Mouse (Mus musculus): ENCODE results near the gene Sec24c. TPM values are rescaled to one million over a fixed set of nuclear protein-coding genes. Genes with fewer than 3 reads are reported as not detected.
A peak's percentile ranks its signal among the peaks of the same experiment; 100 is the strongest.

The Sec24c gene
- polyA plus RNA-seq, 1 experiment from 2014 or later: 100 TPM

DNA sequence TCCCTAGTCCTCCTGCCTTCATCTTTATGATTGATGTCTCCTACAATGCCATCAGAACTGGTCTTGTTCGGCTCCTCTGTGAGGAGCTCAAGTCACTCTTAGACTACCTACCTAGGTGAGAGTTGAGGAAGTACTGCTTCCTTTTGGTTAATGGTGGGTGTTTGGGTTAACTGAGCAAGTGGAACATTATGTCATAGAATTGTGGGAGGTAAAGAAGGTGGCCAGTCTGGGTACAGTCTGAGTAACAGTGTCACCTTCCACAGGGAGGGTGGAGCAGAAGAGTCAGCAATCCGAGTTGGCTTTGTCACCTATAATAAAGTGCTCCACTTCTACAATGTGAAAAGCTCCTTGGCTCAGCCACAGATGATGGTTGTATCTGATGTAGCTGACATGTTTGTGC is 14.9 kb downstream of the Sec24c start:
- DNase-seq (no peak), ATAC-seq (ENCODE audit: insufficient read depth) (no peak)
- Histone ChIP-seq H3K9ac (no peak overlapping the region), H3K4me1 (ENCODE audit: insufficient read depth) (no peaks in the 10 kb centered on the region), H3K36me3 (ENCODE audit: insufficient read depth) (peaks cover 99% of the 10 kb centered on the region), H3K4me3 (ENCODE audit: low read depth, low read length) (no peak overlapping the region), H3K4me2 (no peak overlapping the region), H3K9me3 (ENCODE audit: low read depth, low read length) (no peaks in the 10 kb centered on the region), H3K27me3 (ENCODE audit: insufficient read depth, low read length) (no peaks in the 10 kb centered on the region), H3K27ac (ENCODE audit: low read depth) (no peak overlapping the region)
- 81% methylated on average over 2 of the region's 2 CpGs for WGBS
- TF ChIP-seq CTCF (IDR thresholded peaks at IDR 0.05; ENCODE audit: low read depth): no peak

GRCm38 (mm10) chr14:20691772-20692171 is 17.7 kb downstream of the Sec24c start:
- ATAC-seq (ENCODE audit: insufficient read depth): no peak
- Histone ChIP-seq H3K4me3 (ENCODE audit: low read depth, low read length) (no peak overlapping the region), H3K4me1 (ENCODE audit: insufficient read depth) (peaks cover 8% of the 10 kb centered on the region; the same call in 1 of the 2 replicates), H3K4me2 (no peak overlapping the region), H3K9me3 (ENCODE audit: low read depth, low read length) (no peaks in the 10 kb centered on the region), H3K27ac (ENCODE audit: low read depth) (no peak overlapping the region), H3K36me3 (ENCODE audit: insufficient read depth) (peaks cover 77% of the 10 kb centered on the region), H3K27me3 (ENCODE audit: insufficient read depth, low read length) (no peaks in the 10 kb centered on the region), H3K9ac (no peak overlapping the region)
- TF ChIP-seq CTCF (IDR thresholded peaks at IDR 0.05; ENCODE audit: low read depth): no peak
- DNase-seq: no peak
- 88% methylated on average over 6 of the region's 6 CpGs for WGBS

DNA sequence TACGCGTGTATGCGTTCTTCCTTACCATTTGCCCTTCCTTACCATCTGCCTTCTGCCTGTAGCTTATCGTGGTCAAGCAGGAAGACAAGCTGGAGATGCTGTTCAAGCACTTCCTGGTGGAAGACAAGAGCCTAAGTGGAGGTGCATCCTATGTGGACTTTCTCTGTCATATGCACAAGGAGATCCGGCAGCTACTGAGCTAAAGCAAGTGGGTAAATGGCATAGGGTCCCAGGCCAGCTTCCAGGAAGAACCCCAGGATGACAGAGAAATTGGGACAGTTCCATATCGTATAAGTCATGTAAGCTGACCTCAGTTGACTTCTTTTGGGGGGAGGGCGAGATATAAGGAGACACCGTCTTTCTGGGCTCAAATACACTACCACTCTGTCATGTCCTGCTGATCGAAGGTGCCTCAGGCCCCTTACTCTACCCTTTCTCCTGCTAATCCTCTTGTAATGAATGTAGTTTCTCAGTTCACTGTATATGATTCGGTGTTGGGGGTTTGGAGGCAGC is 19.5 kb downstream of the Sec24c start:
- no peaks in the 10 kb centered on the region for H3K9me3 ChIP-seq (ENCODE audit: low read depth, low read length)
- no peak for ATAC-seq (ENCODE audit: insufficient read depth)
- H3K27me3 ChIP-seq (ENCODE audit: insufficient read depth, low read length): no peaks in the 10 kb centered on the region
- H3K9ac ChIP-seq: no peak overlapping the region
- no peak overlapping the region for H3K4me3 ChIP-seq (ENCODE audit: low read depth, low read length)
- no peak for DNase-seq
- peaks cover 66% of the 10 kb centered on the region for H3K36me3 ChIP-seq (ENCODE audit: insufficient read depth)
- H3K4me1 ChIP-seq (ENCODE audit: insufficient read depth): peaks cover 10% of the 10 kb centered on the region; the same call in 1 of the 2 replicates
- H3K4me2 ChIP-seq: no peak overlapping the region
- no peak overlapping the region for H3K27ac ChIP-seq (ENCODE audit: low read depth)
- TF ChIP-seq CTCF (IDR thresholded peaks at IDR 0.05; ENCODE audit: low read depth): no peak
- WGBS: 85% methylated on average over 10 of the region's 10 CpGs

- ATAC-seq (ENCODE audit: insufficient read depth) (peak; percentile 23), DNase-seq (no peak)
- Histone ChIP-seq H3K4me3 (ENCODE audit: low read depth, low read length) (peak overlapping the region; percentile 83), H3K9ac (peak overlapping the region; percentile 90), H3K36me3 (ENCODE audit: insufficient read depth) (peaks cover 66% of the 10 kb centered on the region), H3K27ac (ENCODE audit: low read depth) (peak overlapping the region; percentile 97), H3K4me2 (peak overlapping the region; percentile 76), H3K4me1 (ENCODE audit: insufficient read depth) (peaks cover 10% of the 10 kb centered on the region; the same call in 1 of the 2 replicates), H3K9me3 (ENCODE audit: low read depth, low read length) (no peaks in the 10 kb centered on the region), H3K27me3 (ENCODE audit: insufficient read depth, low read length) (no peaks in the 10 kb centered on the region)
- 43% methylated on average over 13 of the region's 13 CpGs for WGBS
- no peak for TF ChIP-seq CTCF (IDR thresholded peaks at IDR 0.05; ENCODE audit: low read depth)
Observed at GRCm38 (mm10) chr14:20694185-20694883, 20.2 kb downstream of the Sec24c start.

DNA sequence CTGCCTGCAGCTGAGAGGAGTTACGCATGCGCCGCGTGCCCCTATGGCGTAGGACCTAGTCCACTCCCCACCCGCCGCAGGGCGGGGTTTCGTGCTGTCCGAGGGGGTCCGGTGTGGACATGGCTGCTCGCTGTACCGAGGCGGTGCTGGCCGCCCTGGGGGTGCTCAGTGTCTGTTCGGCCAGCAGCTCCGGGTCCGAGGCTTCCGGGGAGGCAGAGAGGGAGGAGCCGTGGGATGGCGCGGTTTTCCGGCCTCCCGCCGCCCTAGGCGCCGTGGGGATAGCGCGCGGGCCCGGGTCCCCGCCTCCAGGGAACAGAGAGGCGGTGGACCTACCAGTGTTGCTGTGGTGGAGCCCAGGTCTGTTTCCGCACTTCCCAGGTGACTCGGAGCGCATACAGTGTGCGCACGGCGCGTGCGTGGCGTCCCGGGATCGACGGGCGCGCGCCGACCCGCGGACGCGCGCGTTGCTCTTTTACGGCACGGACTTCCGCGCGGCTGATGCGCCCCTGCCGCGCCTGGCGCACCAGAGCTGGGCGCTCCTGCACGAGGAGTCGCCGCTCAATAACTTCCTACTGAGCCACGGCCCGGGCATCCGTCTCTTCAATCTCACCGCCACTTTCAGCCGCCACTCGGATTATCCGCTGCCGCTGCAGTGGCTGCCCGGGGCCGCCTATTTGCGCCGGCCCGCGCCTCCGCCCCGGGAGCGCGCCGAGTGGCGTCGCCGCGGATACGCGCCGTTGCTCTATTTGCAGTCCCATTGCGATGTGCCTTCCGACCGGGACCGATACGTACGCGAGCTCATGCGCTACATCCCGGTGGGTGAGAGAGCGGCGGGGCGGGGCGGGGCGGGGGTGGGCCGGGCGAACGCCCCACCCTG is 21.0 kb downstream of the Sec24c start, which contains the start of gene Fut11:
Gene Fut11 (plus strand): TSS at position 85 of the 877 bp plus-strand sequence.
- WGBS: under 1% methylated on average over 109 of the region's 111 CpGs
- peak within 1 kb of the TSS; percentile 83 for H3K4me3 ChIP-seq (ENCODE audit: low read depth, low read length)
- no peaks in the 10 kb centered on the region for H3K9me3 ChIP-seq (ENCODE audit: low read depth, low read length)
- DNase-seq: peak; percentile 96
- no peaks in the 10 kb centered on the region for H3K27me3 ChIP-seq (ENCODE audit: insufficient read depth, low read length)
- H3K36me3 ChIP-seq (ENCODE audit: insufficient read depth): peaks cover 59% of the 10 kb centered on the region
- peak; percentile 95 for ATAC-seq (ENCODE audit: insufficient read depth)
- H3K9ac ChIP-seq: peak within 1 kb of the TSS; percentile 90
- H3K27ac ChIP-seq (ENCODE audit: low read depth): peak within 1 kb of the TSS; percentile 97
- H3K4me1 ChIP-seq (ENCODE audit: insufficient read depth): peaks cover 10% of the 10 kb centered on the region; the same call in 1 of the 2 replicates
- H3K4me2 ChIP-seq: peak within 1 kb of the TSS; percentile 76
- TF ChIP-seq CTCF (IDR thresholded peaks at IDR 0.05; ENCODE audit: low read depth): no peak

- WGBS: 11% methylated on average over 27 of the region's 27 CpGs
- no peaks in the 10 kb centered on the region for H3K27me3 ChIP-seq (ENCODE audit: insufficient read depth, low read length)
- peaks cover 52% of the 10 kb centered on the region for H3K36me3 ChIP-seq (ENCODE audit: insufficient read depth)
- no peaks in the 10 kb centered on the region for H3K9me3 ChIP-seq (ENCODE audit: low read depth, low read length)
- no peak for TF ChIP-seq CTCF (IDR thresholded peaks at IDR 0.05; ENCODE audit: low read depth)
- ATAC-seq (ENCODE audit: insufficient read depth): no peak
- peaks cover 10% of the 10 kb centered on the region; the same call in 1 of the 2 replicates for H3K4me1 ChIP-seq (ENCODE audit: insufficient read depth)
- peak overlapping the region; percentile 76 for H3K4me2 ChIP-seq
- peak overlapping the region; percentile 83 for H3K4me3 ChIP-seq (ENCODE audit: low read depth, low read length)
- DNase-seq: peak; percentile 19
- H3K27ac ChIP-seq (ENCODE audit: low read depth): peak overlapping the region; percentile 97
- H3K9ac ChIP-seq: peak overlapping the region; percentile 90
Observed at GRCm38 (mm10) chr14:20695761-20696520, 21.8 kb downstream of the Sec24c start.
